Mouse (Mus musculus) layer of hippocampus, adult 6 months (tissue): ENCODE measurements around the gene Vmn1r166. TPM values are rescaled to one million over a fixed set of nuclear protein-coding genes. Genes with fewer than 3 reads are reported as not detected.

ENCODE experiments used
- long read RNA-seq, 2 experiments: library from polyadenylated mRNA; unstranded; transcript quantifications; one replicate each; pipeline ENCODE4 v2.0.0; 2019 to 2020
- polyA plus RNA-seq: library from polyadenylated mRNA; unstranded; fragments of <200 nt; fragmentation: Nextera tagmentation; gene quantifications from 2 replicates; pipeline ENCODE4 v1.2.3, GENCODE M21; 2021

Gene Vmn1r166
- not detected in 2 replicates for polyA plus RNA-seq
- long read RNA-seq, experiment 1, result 0 reads
- long read RNA-seq, experiment 2, result 0 reads

DNA sequence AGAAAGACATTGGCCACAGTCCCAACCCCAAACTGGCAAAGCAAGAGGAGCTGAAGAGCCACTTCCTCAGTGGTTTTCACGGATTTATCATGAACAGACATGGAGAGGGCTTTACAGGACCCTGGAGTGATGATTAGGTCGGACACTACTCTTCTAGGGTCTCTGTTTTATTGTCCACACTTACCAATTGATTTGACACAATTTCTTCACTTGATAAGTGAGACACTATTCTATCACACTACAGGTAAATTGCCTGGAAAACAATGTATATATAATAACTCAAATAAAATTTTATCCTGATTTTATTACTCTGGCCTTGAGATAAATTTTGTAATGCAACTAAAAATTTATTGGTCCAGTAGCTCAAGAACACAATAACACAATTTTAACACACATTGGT lies at the start of gene Vmn1r166:
TSS of gene Vmn1r166 (minus strand) at position 101 of the 400 bp plus-strand sequence.

GRCm38 (mm10) chr7:23300892-23301291 lies 49.4 kb upstream of the Vmn1r166 start, which contains the start of gene Nlrp4e:
Nlrp4e (plus strand) TSS chr7:23301192.

DNA sequence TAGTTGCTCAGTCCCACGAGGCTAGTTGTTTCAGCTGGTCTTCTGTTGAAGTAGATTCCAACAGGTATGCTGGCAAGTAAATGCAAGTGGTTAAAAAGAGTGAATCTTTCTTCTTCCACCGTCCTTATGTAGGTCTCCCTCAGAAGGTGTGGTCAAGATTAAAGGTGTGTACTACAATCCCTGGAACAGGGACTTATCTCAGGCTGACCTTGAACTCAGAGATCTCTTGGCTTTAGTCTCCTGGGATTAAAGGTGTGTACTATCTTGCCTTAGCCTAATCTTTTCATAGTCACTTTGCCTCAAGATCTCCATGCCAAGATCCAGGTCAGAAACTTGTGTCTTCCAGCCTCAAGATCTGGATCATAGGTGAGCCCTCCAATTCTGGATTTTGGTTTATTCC lies 27.3 kb upstream of the Vmn1r166 start, which contains the start of gene Gm6902:
TSS of gene Gm6902 (minus strand) at position 101 of the 400 bp plus-strand sequence.

GRCm38 (mm10) chr7:23217032-23217431 lies 34.5 kb downstream of the Vmn1r166 start, which contains the start of gene Vmn1r165:
Vmn1r165 (plus strand) TSS chr7:23217332.

Other genes starting within 250 kb of the Vmn1r166 start
- gene Gm4216, start 231.8 kb downstream of the Vmn1r166 start, polyA plus RNA-seq, result not detected in 2 replicates
- gene Vmn1r163, start 196.1 kb downstream of the Vmn1r166 start, polyA plus RNA-seq, result not detected in 2 replicates
- not detected in 2 replicates for gene Gm8720, start 184.2 kb downstream of the Vmn1r166 start, polyA plus RNA-seq
- gene Gm10662, start 107.2 kb downstream of the Vmn1r166 start, polyA plus RNA-seq, result not detected in 2 replicates
- not detected in 2 replicates for gene Vmn1r165, start 34.4 kb downstream of the Vmn1r166 start, polyA plus RNA-seq
- gene Gm6902, start 27.2 kb upstream of the Vmn1r166 start, polyA plus RNA-seq, result not detected in 2 replicates
- not detected in 2 replicates for gene Nlrp4e, start 49.5 kb upstream of the Vmn1r166 start, polyA plus RNA-seq
- not detected in 2 replicates for gene Nlrp5, start 134.2 kb upstream of the Vmn1r166 start, polyA plus RNA-seq